9 mouse cellular contexts compared by ENCODE assay signal in genomic region chr13:111741991-111742615, GRCm38 (mm10).
DNase-seq lines count a peak whose midpoint lies in the region; TF ChIP-seq lines count a peak whose summit lies in the region.
"Had no signal": no experiment of that assay in that cellular context is flagged by ENCODE, and none has a peak within 500 bp of the region (broad histone marks: within the 10 kb centered on the region; RNA-seq: fewer than 3 reads in every experiment).

No protein-coding gene starts in this region.

- H3K36me3 ChIP-seq in heart, embryonic 10.5 days: no peaks in the 10 kb centered on the region
- H3K36me3 ChIP-seq in thymus, adult 2 months (ENCODE audit: control insufficient read depth, insufficient read depth, low read length): peaks cover 4% of the 10 kb centered on the region; the same call in 1 of the 2 replicates
- peaks cover 2% of the 10 kb centered on the region for H3K36me3 ChIP-seq in megakaryocyte, embryonic 14.5 days (replicated peaks; ENCODE audit: low read length)
- H3K36me3 ChIP-seq: limb, embryonic 13.5 days had no signal

- H3K27ac ChIP-seq in heart, embryonic 10.5 days: no peak overlapping the region
- no peak overlapping the region for H3K27ac ChIP-seq in thymus, adult 2 months (ENCODE audit: control insufficient read depth, insufficient read depth, low read length)
- H3K27ac ChIP-seq in cerebellum, adult 2 months (ENCODE audit: insufficient read depth, low read length): no peak overlapping the region
- H3K27ac ChIP-seq: limb, embryonic 13.5 days had no signal

- no peak for TF ChIP-seq POLR2A in thymus, adult 2 months (IDR thresholded peaks at IDR 0.05; ENCODE audit: control insufficient read depth, extremely low read depth, insufficient read depth, low read length, poor library complexity)
- TF ChIP-seq POLR2A in cerebellum, adult 2 months (IDR thresholded peaks at IDR 0.05; ENCODE audit: borderline replicate concordance, insufficient read depth, low read length): no peak

- H3K9me3 ChIP-seq in heart, embryonic 10.5 days: no peaks in the 10 kb centered on the region
- H3K9me3 ChIP-seq in megakaryocyte, embryonic 14.5 days: no peaks in the 10 kb centered on the region

- H3K27me3 ChIP-seq in heart, embryonic 10.5 days (ENCODE audit: insufficient read depth, poor library complexity, severe bottlenecking): no peaks in the 10 kb centered on the region
- H3K27me3 ChIP-seq in thymus, adult 2 months (ENCODE audit: control insufficient read depth, insufficient read depth, low read length): no peaks in the 10 kb centered on the region
- no peaks in the 10 kb centered on the region for H3K27me3 ChIP-seq in cerebellum, adult 2 months (ENCODE audit: control insufficient read depth, insufficient read depth, low read length)
- no peaks in the 10 kb centered on the region for H3K27me3 ChIP-seq in megakaryocyte, embryonic 14.5 days (replicated peaks)
- H3K27me3 ChIP-seq: limb, embryonic 13.5 days had no signal

- TF ChIP-seq CTCF in thymus, adult 2 months (IDR thresholded peaks at IDR 0.05; ENCODE audit: borderline replicate concordance, control insufficient read depth, extremely low read depth, insufficient read depth, low read length, poor library complexity): no peak
- TF ChIP-seq CTCF in cerebellum, adult 2 months (IDR thresholded peaks at IDR 0.05; ENCODE audit: borderline replicate concordance, insufficient read depth, low read depth, low read length): peak; percentile 42; the same call in 1 of the 2 replicates

- H3K4me3 ChIP-seq in heart, embryonic 10.5 days: no peak overlapping the region
- H3K4me3 ChIP-seq in thymus, adult 2 months (ENCODE audit: control insufficient read depth, insufficient read depth, low read length): no peak overlapping the region
- no peak overlapping the region for H3K4me3 ChIP-seq in cerebellum, adult 2 months (replicated peaks; ENCODE audit: insufficient read depth, low read depth, low read length)
- peak overlapping the region; percentile 28 for H3K4me3 ChIP-seq in megakaryocyte, embryonic 14.5 days (replicated peaks)
- H3K4me3 ChIP-seq: limb, embryonic 13.5 days had no signal

- WGBS in heart, embryonic 10.5 days: 60% methylated on average over 6 of the region's 6 CpGs
- WGBS in thymus, adult 2 months: 69% methylated on average over 6 of the region's 6 CpGs
- 49% methylated on average over 6 of the region's 6 CpGs for WGBS in cerebellum, adult 2 months

- H3K4me1 ChIP-seq in heart, embryonic 10.5 days: no peaks in the 10 kb centered on the region
- H3K4me1 ChIP-seq in thymus, adult 2 months (replicated peaks; ENCODE audit: control insufficient read depth, insufficient read depth, low read length): peaks cover 3% of the 10 kb centered on the region; the same call in 1 of the 2 replicates
- H3K4me1 ChIP-seq in cerebellum, adult 2 months (ENCODE audit: control insufficient read depth, insufficient read depth, low read length): peaks cover 10% of the 10 kb centered on the region
- H3K4me1 ChIP-seq in megakaryocyte, embryonic 14.5 days: peaks cover 27% of the 10 kb centered on the region
- H3K4me1 ChIP-seq: limb, embryonic 13.5 days had no signal

- peak; percentile 31 to 87 for DNase-seq in heart, adult 18-20 months
- no peak for DNase-seq in heart, embryonic 10.5 days (ENCODE audit: low spot score)
- peak; percentile 61 for DNase-seq in thymus, adult 2 months
- no peak for DNase-seq in thymus, postnatal 36 days
- DNase-seq in cerebellum, adult 2 months: peak in 1 of 2 experiments; percentile 55
- DNase-seq in induced T-regulatory cell, adult 2 months (ENCODE audit: low read depth): peak; percentile 90
- no peak for DNase-seq in ovary, postnatal 36 days (ENCODE audit: low spot score)

Comparison
In these comparisons a context has a peak if more than half of its experiments do, and no peak if none do; other contexts are left out.
1. DNase-seq: peak in heart, adult 18-20 months (2 of 2), thymus, adult 2 months (single experiment) and induced T-regulatory cell, adult 2 months (single experiment); none in heart, embryonic 10.5 days (single experiment), thymus, postnatal 36 days (0 of 2) and ovary, postnatal 36 days (single experiment).